Mouse (Mus musculus) C2C12 (cell line): ENCODE data around the gene Rspo4.

ENCODE experiments used
- CEBPB ChIP-seq: IDR thresholded peaks from one replicate; pipeline ENCODE4 v1.6.1; 2011; ENCODE audit warnings: low read depth, mild to moderate bottlenecking, control low read depth, moderate library complexity
- CTCF ChIP-seq: IDR thresholded peaks from one replicate; pipeline ENCODE4 v1.5.1; 2011; ENCODE audit not compliant: control insufficient read depth, insufficient read depth, insufficient read length
- MAX ChIP-seq: IDR thresholded peaks from one replicate; pipeline ENCODE4 v1.6.1; 2011; ENCODE audit warnings: mild to moderate bottlenecking, control low read depth
- MYOG ChIP-seq: IDR thresholded peaks from one replicate; pipeline ENCODE4 v1.6.1; 2011; ENCODE audit not compliant: control insufficient read depth, insufficient read length; ENCODE audit errors: extremely low read depth
- USF1 ChIP-seq: IDR thresholded peaks from one replicate; pipeline ENCODE4 v1.6.1; 2011; ENCODE audit warnings: low read depth, mild to moderate bottlenecking, control low read depth, moderate library complexity

DNA sequence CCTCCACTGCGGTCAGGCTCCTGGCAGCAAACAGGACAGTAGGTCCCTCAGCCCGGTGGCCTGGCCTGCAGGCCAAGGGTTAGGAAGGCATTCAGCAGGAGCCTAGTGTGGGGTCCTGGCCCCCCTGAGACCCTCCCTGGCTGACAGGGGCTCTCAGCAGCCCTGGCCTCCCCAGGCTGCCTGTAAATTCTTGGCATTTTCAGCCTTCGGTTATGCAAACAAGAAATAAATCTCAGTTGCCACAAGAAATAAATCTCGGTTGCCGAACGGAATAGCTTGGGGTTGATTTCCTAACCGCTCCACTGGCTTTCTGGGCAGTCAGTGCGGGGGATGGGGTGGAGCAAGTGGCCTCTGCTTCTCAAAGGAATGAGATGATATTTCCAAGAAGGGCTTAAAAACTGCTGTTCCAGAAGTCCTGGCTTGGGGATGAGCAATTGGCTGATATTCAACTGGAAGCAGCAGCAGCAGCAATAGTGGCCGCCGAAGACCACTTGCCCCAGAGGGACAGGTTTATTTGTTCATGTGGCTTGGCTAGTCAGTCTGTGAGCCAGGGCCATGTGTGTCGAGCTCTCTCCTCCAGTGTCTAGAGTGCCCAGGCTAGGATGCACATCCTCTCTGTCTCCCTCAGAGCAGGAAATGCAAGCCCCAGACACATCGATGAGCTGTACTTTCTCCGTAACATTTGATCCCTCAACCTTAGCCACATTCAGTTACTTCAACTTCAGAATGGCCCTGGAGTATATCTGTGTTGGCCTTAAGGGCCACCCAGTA, 73.5 kb downstream of the Rspo4 start:
- TF ChIP-seq CTCF (no peak), CEBPB (no peak), USF1 (no peak), MYOG (no peak), MAX (no peak)
